Mouse (Mus musculus) kidney, embryonic 14.5 days (tissue): Measurements from ENCODE around the gene Gfm2. TPM values are rescaled to one million over a fixed set of nuclear protein-coding genes. Genes with fewer than 3 reads are reported as not detected.
"Not testable (repeated sequence)": the region's sequence is repeated elsewhere in the genome, so short reads cannot be mapped to it uniquely, and the experiment has no call there.

Source experiments
- ATAC-seq: fragments of 200-750 bp; cut with Nextera tagmentation; 2 replicates; pipeline ENCODE4 v1.8.0; 2017; ENCODE audit warnings: moderate number of reproducible peaks, mild to moderate bottlenecking, moderate TSS enrichment, moderate library complexity; ENCODE audit not compliant: low FRiP score, low TSS enrichment
- H3K27ac ChIP-seq: fragments of 300-500 bp; sonication (generic); 2 replicates; pipeline ENCODE4 v1.5.1; 2014; ENCODE audit warnings: low read depth, mild to moderate bottlenecking, low read length, moderate library complexity, mixed read lengths
- H3K27me3 ChIP-seq: fragments of 300-500 bp; sonication (generic); 2 replicates; pipeline ENCODE4 v1.6.1; 2014; ENCODE audit warnings: mild to moderate bottlenecking, low read length; ENCODE audit not compliant: control insufficient read depth, insufficient read depth
- H3K36me3 ChIP-seq: fragments of 300-500 bp; sonication (generic); 2 replicates; pipeline ENCODE4 v1.6.1; 2014; ENCODE audit warnings: low read length, mixed read lengths; ENCODE audit not compliant: control insufficient read depth, insufficient read depth
- H3K4me1 ChIP-seq: fragments of 300-500 bp; sonication (generic); 2 replicates; pipeline ENCODE4 v1.6.1; 2014; ENCODE audit warnings: low read length, mixed read lengths; ENCODE audit not compliant: control insufficient read depth, insufficient read depth
- H3K4me2 ChIP-seq: fragments of 300-500 bp; sonication (generic); replicated peaks from 2 replicates; pipeline ENCODE4 v1.6.1; 2014; ENCODE audit warnings: low read depth, mild to moderate bottlenecking, low read length
- H3K4me3 ChIP-seq: fragments of 300-500 bp; sonication (generic); 2 replicates; pipeline ENCODE4 v1.5.1; 2014; ENCODE audit warnings: mild to moderate bottlenecking, low read length
- H3K9ac ChIP-seq: fragments of 300-500 bp; sonication (generic); 2 replicates; pipeline ENCODE4 v1.6.1; 2014; ENCODE audit warnings: low read depth, mild to moderate bottlenecking, low read length, moderate library complexity
- H3K9me3 ChIP-seq: fragments of 300-500 bp; sonication (generic); 2 replicates; pipeline ENCODE4 v1.6.1; 2016; ENCODE audit warnings: low read length; ENCODE audit not compliant: control insufficient read depth
- WGBS: fragments of 180-500 bp; shearing (Covaris S2); extraction: QIAGEN DNeasy Blood & Tissue Kit; methylation state at CpG from one replicate; pipeline ENCODE4 v1.1.7; 2014; 5-methylcytosine and 5-hydroxymethylcytosine counted together
- polyA plus RNA-seq: library from polyadenylated mRNA; unstranded; fragments of >200 nt; fragmentation: Nextera tagmentation; extraction: Ambion mirVana; gene quantifications from 2 replicates; pipeline ENCODE4 v1.2.1, GENCODE M21; 2014

The Gfm2 gene
- polyA plus RNA-seq, result 28.3 and 35.3 TPM in 2 replicates

DNA sequence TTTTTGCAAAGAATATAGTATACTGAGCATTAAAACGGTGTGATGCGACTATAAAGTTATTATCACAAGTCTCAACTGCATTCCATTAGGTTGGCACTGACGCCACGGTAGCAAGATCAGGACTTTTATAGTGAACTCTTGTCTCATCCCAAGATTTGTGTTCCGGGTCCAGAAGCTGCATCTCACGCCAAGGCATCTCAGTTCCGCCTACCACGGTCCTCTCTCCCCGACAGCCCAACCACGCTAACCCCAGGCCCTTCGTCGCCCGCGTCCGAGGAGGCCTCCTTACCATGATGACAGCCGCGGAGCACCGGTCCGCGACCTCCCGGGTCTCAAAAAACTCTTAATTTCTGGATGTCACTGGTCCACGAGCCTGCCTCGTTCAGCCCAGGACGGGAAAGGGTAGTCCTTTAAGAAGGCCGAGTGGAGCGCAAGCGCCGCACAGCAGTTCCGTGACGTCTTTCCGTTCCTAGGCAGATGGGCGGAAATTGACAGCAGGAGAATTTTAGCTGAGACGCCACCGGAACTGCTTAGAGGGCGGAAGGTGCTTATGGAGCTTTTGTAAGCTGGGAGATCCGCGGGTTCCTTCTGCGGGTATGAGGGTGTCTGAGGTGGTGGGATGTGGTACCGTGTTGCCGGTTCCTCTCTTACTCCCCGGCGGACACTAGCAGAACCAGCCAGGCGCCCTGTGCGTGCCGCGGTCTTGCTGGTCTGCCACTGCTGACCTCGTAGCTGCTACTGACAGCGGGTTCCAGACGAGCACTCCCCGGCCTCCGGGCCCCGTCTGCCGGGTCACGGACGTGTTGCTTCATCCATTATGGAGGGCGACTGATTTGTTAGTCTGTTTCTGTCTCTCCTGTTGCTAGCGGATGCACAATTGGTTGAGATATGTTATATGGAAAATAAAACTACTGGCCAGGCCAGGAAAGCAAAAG lies at the start of gene Gfm2, which contains the start of gene Nsa2:
Gfm2 (plus strand) TSS at position 472 of the 935 bp plus-strand sequence.
Nsa2 (minus strand) TSS at position 472 of the 935 bp plus-strand sequence.
- H3K27ac ChIP-seq, result peak within 1 kb of the TSS; percentile 8; the same call in 1 of the 2 replicates
- ATAC-seq, result peak; percentile 97
- WGBS, result under 1% methylated on average over 57 of the region's 57 CpGs
- peak within 1 kb of the TSS; percentile 78 for H3K4me2 ChIP-seq
- H3K4me3 ChIP-seq, result peak within 1 kb of the TSS; percentile 90
- H3K4me1 ChIP-seq, result peaks cover 10% of the 10 kb centered on the region; the same call in 1 of the 2 replicates
- peak within 1 kb of the TSS; percentile 68 for H3K9ac ChIP-seq
- H3K27me3 ChIP-seq, result no peaks in the 10 kb centered on the region
- no peaks in the 10 kb centered on the region for H3K9me3 ChIP-seq
- peaks cover 32% of the 10 kb centered on the region for H3K36me3 ChIP-seq

DNA sequence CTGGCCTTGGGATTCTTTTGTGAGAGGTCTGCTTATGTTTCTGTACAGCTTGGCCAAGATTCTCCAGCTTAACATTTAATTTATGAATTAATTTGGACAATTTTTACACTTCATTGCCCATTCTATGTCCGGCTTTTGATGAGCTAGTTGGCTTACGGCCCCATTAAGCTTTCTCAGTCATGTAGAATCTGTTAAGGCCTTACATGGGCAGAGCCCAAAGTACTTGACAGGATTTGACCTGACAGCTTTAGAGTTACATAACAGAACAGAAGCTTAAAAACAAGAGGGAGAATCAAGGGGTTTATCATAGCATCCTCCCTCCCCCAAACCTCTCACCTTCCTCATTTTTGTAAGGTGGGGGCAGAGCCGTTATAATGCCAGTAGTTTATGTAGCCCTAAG lies 49.6 kb upstream of the Gfm2 start:
- Histone ChIP-seq H3K27ac (no peak overlapping the region), H3K9ac (no peak overlapping the region), H3K4me3 (no peak overlapping the region), H3K36me3 (no peaks in the 10 kb centered on the region), H3K4me1 (no peaks in the 10 kb centered on the region), H3K9me3 (no peaks in the 10 kb centered on the region), H3K4me2 (no peak overlapping the region), H3K27me3 (no peaks in the 10 kb centered on the region)
- no peak for ATAC-seq
- 72% methylated on average over 3 of the region's 3 CpGs for WGBS

DNA sequence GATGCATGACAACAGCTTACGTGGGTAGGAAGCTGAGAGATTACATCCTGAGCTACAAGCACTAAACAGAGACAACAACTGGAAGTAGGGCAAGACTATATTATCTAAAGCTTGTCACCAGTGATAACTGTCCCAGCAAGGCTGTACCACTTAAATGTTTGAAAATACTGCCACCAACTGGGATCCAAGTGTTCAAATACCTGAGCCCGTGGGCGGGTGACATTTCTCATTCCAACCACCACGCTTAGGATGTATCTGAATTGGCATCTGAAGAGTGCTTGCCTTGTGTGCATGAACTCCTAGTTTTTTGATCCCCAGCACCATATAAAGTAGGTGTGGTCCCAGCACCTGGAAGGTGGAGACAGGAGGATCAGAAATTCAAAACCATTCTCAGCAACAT lies 42.0 kb upstream of the Gfm2 start:
- Histone ChIP-seq H3K36me3 (no peaks in the 10 kb centered on the region), H3K4me2 (no peak overlapping the region), H3K4me1 (no peaks in the 10 kb centered on the region), H3K9me3 (no peaks in the 10 kb centered on the region), H3K9ac (no peak overlapping the region), H3K27me3 (no peaks in the 10 kb centered on the region), H3K27ac (no peak overlapping the region), H3K4me3 (no peak overlapping the region)
- 81% methylated on average over 4 of the region's 4 CpGs for WGBS
- no peak for ATAC-seq

DNA sequence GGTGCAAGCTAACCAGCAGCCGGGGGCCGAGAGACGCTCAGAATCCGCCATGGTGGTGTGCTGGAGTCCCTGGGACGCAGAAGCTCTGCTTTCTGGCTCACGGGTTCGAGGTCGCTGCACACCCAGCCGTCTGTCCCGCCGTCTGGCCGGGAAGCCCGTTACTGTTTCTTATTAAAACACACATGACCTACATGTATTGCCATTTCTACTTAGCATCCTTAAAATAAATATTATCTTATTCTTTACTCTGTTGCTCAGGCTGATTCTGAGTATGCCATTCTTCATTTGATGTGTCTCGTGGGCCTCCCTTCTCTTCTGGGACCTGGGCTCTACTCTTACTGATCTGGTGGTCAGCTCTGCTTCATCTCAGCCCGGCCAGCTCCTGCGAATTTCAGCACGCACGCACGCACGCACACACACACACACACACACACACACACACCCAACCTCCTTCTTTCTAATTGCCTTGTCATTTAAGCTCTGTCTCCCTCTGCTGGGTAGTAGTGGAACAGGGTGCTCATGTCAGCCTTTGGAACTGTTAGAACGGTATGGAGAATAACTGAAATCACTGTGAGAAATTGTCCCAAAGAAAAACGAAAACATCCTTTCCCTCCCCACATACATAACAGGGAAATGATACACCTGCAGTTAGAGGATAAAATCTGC lies 38.4 kb upstream of the Gfm2 start, which contains the start of gene Gm6169:
Gm6169 (minus strand) TSS at position 51 of the 666 bp plus-strand sequence.
- Histone ChIP-seq H3K27me3 (no peaks in the 10 kb centered on the region), H3K27ac (no peak within 1 kb of the TSS), H3K9ac (no peak within 1 kb of the TSS), H3K4me1 (no peaks in the 10 kb centered on the region), H3K9me3 (no peaks in the 10 kb centered on the region), H3K36me3 (no peaks in the 10 kb centered on the region), H3K4me3 (no peak within 1 kb of the TSS), H3K4me2 (no peak within 1 kb of the TSS)
- no peak for ATAC-seq
- 79% methylated on average over 22 of the region's 22 CpGs for WGBS

DNA sequence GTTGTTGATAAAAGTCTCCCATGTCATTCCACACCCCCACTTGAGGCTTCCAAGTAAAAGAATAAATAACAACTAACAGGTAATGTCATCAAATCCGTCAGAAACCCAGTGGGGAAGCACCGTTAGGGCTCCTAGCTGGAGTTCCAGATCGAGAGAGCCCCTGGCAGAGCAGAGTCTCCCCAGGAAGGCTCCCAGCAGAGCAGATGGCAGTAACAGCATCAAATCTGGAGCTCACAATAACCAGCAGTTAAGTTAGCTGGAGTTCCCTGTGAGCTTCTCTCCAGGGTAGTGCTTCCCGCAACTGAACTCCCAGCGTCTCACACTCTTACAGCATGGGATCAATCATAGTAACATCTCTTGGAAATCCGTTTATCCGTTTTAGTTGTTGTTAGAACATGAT lies 32.7 kb upstream of the Gfm2 start:
- Histone ChIP-seq H3K9me3 (no peaks in the 10 kb centered on the region), H3K4me1 (no peaks in the 10 kb centered on the region), H3K36me3 (no peaks in the 10 kb centered on the region), H3K27ac (no peak overlapping the region), H3K4me2 (no peak overlapping the region), H3K27me3 (no peaks in the 10 kb centered on the region), H3K9ac (no peak overlapping the region), H3K4me3 (no peak overlapping the region)
- WGBS, result 85% methylated on average over 7 of the region's 7 CpGs
- no peak for ATAC-seq

DNA sequence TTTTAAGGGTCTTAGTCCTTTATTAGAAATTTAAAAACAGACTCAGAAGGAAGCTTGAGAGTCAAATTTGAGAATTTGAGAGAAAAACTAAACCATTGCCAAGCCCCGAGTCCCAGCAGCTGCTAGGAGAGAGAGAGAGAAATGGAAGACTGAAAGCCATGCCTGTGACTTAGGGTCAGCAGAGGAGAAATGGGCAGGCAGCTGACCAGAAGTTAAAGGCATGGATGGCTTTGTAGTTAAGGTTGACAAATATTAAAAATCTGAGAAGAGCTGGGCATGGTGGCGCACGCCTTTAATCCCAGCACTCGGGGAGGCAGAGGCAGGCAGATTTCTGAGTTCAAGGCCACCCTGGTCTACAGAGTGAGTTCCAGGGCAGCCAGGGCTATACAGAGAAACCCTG lies 30.0 kb upstream of the Gfm2 start:
- not testable (repeated sequence) for ATAC-seq, H3K4me2 ChIP-seq, H3K27me3 ChIP-seq, H3K4me3 ChIP-seq, H3K9ac ChIP-seq, H3K27ac ChIP-seq, H3K9me3 ChIP-seq, H3K36me3 ChIP-seq, H3K4me1 ChIP-seq
- 94% methylated on average over 4 of the region's 4 CpGs for WGBS

DNA sequence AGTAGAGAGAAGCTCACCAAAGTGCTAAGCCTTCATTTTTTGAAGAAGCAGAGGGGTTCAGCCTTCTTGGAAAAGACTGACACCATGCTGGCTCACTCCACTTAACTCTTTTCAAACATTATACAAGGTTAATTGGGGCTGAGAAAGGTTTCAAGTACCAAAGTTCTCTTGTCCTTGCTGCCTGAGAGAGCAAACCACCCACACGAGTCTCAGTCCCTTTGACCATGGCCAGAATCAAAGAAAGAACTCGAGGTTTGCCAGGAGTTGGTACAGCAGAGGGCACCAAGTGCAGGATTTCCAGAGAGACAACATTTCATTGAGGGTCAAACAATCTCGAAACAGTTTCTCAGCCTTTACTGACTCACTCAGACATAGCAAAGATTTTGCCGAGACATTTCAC lies 28.7 kb upstream of the Gfm2 start:
- Histone ChIP-seq H3K9ac (no peak overlapping the region), H3K36me3 (no peaks in the 10 kb centered on the region), H3K27me3 (no peaks in the 10 kb centered on the region), H3K4me3 (no peak overlapping the region), H3K27ac (no peak overlapping the region), H3K4me2 (no peak overlapping the region), H3K4me1 (no peaks in the 10 kb centered on the region), H3K9me3 (no peaks in the 10 kb centered on the region)
- WGBS, result 84% methylated on average over 4 of the region's 4 CpGs
- no peak for ATAC-seq

DNA sequence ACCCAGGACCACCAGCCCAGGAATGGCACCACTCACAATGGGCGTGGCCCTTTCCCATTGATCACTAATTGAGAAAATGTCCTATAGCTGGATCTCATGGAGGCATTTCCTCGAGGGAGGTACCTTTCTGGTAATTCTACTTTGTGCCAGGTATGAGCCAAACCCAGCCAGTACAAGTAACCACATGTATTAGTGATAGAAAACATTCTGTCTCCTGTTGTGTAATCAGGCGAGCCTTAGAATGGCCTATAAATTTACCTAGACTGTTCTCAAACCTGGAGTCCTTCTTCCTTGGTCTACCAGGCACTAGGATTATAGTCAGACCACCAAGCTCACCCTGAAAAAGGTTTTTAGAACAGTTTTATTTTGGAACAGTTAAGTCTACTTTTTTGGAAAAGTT lies 16.4 kb upstream of the Gfm2 start:
- H3K27ac ChIP-seq, result no peak overlapping the region
- H3K27me3 ChIP-seq, result no peaks in the 10 kb centered on the region
- no peaks in the 10 kb centered on the region for H3K9me3 ChIP-seq
- 77% methylated on average over 3 of the region's 3 CpGs for WGBS
- no peak overlapping the region for H3K4me3 ChIP-seq
- H3K36me3 ChIP-seq, result no peaks in the 10 kb centered on the region; the same call in 1 of the 2 replicates
- no peak overlapping the region for H3K9ac ChIP-seq
- ATAC-seq, result no peak
- no peaks in the 10 kb centered on the region for H3K4me1 ChIP-seq
- no peak overlapping the region for H3K4me2 ChIP-seq

DNA sequence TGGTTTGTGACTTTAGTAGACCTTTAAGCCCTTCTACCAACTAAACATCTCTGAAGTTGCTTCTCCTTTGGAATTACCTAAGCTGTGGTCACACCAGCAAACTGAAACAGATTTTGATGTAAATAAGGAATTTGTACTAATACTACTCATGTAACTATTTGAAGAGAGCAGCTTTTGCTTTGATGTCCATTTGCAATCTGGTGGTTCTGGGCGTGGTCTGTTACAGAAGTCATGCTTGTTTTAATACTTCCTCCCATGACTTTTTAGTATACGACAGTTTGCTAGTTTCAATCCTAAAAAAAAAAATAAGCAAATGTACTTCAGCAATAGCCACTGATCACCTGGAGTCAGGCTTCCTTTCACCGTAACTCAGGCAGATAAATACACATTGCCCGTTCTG lies 8.1 kb upstream of the Gfm2 start:
- not testable (repeated sequence) for H3K27me3 ChIP-seq, H3K27ac ChIP-seq, H3K9ac ChIP-seq, H3K4me2 ChIP-seq, H3K4me1 ChIP-seq, H3K9me3 ChIP-seq, H3K4me3 ChIP-seq, ATAC-seq
- peaks cover 30% of the 10 kb centered on the region for H3K36me3 ChIP-seq
- WGBS, result 90% methylated on average over 2 of the region's 4 CpGs
